Mouse (Mus musculus): ENCODE measurements around the gene Bloc1s4.

GRCm38 (mm10) chr5:36769603-36770002, 21.2 kb upstream of the Bloc1s4 start:
- TF ChIP-seq CHD2 (IDR thresholded peaks at IDR 0.05; ENCODE audit: low read depth, low read length) (no peak), MAFK (IDR thresholded peaks at IDR 0.05; ENCODE audit: insufficient read depth, low read depth, low read length) (no peak), ZNF384 (IDR thresholded peaks at IDR 0.05; ENCODE audit: low read depth, low read length) (no peak), HCFC1 (IDR thresholded peaks at IDR 0.05; ENCODE audit: borderline replicate concordance, insufficient read depth, low read length) (no peak), ZC3H11A (IDR thresholded peaks at IDR 0.05; ENCODE audit: borderline replicate concordance, low read depth, low read length) (no peak)

Data from ES-E14 (cell line).